Mouse (Mus musculus): Measurements from ENCODE around the gene Gm45015.

DNA sequence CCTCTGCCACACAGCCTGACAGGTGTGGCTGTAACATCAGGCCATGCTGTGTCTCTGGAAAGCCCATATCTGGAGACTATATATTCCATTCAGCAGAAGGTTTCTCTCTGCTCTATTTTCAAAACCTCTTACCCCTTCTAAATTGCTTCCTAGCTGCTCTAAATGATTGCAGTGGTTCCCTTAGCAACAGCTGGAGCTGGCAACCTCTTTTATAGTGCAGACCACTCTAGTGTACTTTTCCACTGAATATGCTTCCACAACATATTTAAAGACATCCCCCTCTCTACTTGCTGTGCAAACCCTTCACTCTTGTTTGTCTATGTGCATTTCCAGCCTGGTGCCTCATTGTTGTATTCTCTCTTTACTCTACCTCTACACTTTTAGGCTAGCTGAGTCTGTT lies 3.1 kb downstream of the Gm45015 start:
- TF ChIP-seq CTCF (conservative IDR thresholded peaks at IDR 0.05; ENCODE audit: insufficient read depth, insufficient read length, low read depth, low read length) = no peak
- no peak for TF ChIP-seq POLR2A (IDR thresholded peaks at IDR 0.05; ENCODE audit: low read depth, low read length)

Data from kidney, adult 2 months (tissue).